Mouse (Mus musculus): ENCODE data around the gene Resp18.

Resp18 gene

DNA sequence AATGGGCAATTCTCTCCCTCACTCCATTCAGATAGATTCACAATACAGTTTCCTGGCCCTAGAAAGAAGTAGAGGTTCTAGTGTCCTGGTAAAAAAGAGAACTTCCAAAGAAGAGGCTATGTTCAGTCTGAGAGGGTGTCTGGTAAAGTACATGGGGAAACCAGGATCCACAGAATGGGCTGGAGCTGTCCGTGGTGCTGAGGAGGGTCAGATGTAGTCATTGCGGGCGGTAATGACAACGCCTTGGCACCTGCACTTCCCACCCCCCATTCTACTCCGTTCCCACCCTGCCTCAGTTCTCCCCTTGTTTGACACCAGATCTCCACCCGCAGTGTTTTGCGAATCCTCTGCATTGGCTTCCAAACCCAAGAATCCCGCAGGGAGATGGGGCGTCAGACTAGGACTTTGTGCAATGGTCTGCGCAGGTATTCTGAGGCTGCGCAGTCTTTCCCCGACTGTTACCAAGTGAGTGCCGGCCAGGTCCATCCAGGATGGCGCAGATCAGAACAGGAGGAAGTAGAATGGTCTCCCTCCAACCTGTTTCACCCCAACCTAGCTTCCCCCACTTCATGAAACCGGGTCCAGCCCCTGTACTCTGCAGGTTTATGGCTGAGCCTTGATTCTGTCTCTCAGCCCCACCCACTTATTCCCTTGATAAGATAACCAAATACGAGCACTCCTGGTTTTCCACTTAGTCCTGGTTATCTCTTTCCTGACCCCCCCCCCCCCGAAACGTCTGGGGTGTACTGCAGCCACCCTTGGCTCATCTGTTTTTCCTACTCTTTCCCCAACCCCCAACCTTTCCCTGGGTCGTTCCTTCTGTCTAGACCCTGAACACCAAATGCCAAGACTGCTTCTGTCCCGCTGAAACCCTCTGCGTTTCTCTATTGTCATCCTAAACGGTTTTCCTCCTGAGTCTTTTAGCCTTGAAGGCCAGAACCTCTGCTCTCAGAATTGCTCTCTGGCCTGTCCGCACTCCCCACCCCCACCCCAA is 723 bp downstream of the Resp18 start:
- DNase-seq (ENCODE audit: low read depth, low spot score) = no peak

DNA sequence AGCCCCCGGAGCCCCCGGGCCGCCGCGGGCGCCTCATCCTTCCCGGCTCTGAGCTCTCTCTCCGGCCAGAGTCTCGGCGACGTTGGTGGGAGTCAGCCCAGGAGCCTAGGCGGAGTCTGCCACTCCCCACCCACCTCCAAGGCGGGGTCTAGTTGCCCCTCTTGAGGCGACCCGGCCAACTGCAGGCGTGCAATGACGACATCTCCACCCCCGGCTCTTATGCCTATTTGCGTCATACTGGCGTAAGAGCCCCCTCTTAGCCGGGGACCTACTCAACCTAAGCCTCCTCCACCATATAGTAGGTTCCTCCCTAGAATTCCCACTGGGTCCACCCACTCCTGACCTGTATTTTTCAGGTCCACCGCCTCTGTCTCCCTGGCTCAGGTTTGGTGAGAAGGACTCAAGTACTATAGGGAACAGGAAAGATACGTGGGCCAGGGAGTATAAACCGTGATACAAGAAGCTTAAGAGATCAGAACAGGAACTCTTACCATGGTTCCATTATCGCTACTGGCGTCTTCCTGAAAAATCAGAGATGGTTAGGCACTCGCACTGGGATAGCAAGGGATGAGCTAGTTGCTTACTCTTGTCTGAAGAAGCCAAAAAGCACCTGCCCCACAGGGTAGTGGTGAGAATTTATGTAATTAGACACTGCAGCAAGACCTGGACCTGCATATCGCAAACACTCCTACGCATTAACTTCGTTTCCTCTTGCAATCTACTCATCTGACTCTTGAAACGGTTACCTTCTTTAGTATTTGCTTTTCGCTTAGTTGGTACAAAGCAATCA is 13.9 kb downstream of the Resp18 start, which contains the start of gene Ptprn:
Ptprn (minus strand) TSS at position 412 of the 790 bp plus-strand sequence.
- DNase-seq (ENCODE audit: low read depth, low spot score) = no peak

DNA sequence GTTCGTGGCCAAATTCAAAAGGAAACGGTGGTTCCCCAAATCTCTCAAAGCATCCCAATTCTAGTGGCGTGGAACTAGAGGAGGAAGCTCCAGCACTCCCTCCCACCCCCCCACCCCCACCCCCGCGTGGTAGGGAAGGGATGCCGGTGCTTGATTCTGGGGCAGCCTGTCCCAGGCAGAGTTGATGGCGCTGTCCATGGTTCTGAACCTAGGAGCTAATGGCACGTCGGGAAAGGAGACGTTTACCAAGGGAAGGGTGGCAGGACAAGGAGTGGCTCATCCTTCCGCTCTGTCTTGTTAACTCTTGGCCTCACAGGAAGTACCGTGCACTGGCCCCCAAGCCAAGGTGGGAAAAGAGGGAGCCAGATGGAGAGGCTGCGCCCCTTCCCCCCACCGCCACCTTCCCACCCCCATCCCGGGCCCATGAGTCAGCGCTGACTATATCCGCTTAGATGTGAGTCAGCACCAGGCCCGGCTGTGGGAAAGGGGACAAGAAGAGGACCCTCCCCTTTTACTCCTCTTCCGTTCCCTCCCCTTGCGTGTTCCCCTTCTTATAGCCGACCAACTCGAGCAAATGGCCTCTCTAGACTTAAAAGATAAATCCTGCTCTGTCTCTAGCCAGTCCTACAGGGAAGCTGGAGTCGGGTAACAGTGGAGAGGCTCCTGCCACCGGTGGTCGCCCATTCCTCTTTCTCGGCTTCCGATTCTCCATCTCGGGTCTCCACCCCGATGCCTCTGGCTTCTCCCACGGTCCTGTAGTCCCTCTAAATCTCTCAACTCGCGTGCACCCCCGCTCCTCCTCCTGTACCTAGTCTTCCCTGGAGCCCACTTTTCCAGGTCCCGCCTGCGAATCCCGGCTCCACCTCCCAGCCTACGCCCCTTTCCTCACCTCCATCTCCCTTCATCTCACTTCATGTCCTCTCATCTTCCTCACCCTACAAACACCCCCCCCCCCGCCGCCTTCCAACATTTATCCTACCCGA is 15.0 kb downstream of the Resp18 start:
- DNase-seq (ENCODE audit: low read depth, low spot score) = no peak

DNA sequence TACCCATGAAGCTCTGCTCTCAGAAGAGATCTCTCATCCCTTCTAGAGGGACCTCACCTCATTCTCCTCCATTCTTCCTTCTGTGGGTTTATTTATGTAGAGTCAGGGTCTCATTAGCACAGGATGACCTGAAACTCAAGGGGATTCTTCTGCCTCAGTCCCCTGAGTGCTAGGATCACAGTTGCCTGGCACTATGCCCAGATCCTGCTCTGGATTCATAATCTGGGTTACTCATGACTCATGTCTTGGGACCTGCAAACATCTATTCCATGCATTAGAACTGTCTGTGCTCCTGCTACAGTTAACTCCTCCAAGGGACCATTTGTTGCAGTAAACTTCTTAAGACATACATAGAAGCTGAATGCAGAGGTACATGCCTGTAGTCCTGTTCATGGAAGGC is 16.9 kb downstream of the Resp18 start:
- no peak for DNase-seq (ENCODE audit: low read depth, low spot score)

DNA sequence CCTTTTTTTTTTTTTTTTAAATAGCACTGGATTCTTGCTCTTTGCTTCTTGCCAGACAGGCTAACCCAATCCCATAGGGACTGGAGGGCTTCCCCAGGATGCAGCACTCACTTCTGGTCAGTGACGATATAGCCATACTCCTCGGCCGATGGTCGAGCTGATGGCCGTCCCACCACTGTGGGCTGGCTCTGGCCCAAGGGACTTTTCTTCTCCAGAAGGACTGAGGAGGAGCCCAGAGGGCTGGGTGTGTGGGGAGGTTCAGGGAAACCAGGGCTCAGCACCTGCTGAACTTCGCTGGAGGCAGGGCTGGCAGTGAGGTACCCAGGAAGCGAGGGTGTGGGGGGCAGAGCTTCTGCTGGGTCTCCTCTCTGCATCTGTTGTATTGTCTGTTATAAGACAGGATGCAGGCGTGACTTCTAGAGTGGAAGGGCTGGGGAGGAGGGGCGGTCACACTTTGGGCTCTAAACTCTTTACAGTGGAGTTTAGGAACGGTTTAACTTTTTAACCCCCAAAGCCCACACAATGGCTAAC is 22.6 kb downstream of the Resp18 start:
- no peak for DNase-seq (ENCODE audit: low read depth, low spot score)

DNA sequence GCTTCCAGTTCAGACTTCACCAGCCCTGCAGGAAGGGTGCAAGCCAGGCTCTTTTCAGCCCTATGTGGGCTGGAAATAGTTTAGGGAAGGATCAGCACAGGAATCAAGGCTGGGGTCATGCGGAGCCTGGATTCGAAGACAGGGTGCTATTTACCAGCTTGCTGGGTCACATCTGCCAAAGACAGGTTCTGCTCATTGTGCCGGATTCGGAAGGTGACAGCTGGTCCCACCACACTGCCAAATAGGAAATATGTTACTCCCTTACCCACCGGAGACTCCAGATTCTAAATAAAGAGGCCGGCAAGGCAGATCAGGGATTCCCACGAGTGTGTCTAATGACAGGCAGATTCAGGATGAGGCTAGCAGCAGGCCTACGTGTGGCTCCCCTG is 23.6 kb downstream of the Resp18 start:
- DNase-seq (ENCODE audit: low read depth, low spot score) = no peak

DNA sequence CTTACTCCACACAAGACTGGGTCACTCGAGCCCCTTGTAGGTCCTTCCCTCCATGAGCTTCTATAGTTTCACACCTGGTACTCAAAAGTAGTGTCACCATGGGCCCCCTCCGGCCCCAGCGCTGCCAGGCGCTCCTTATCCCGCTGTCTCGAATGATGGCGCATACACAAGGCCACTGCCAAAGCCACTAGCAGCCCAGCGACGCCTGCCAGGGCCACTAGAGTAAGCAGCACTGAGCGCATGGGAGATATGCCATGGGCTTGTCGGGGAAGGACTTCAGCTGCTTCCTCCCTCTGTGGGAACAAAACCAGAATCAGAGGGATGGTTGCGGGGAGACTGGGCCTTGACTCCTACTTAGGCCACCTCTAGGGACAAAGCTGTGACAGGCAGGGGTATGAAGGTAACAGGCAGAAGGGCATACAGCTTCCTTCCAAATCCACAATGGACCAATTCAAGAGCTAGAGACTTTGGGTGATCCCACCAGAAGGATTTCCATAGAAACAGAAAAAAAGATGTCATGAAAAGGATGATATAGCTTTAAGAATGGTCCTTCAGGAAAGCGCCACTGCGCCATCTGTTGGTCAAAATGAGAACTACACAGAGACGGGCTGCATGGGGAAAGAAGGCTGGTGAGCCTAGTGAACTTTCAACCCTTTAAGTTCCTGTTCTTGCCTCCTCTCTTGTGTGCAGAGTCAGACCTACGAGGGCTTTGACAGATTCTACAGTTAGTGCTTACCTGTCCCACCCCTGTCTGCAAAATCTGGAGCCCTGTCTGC is 24.2 kb downstream of the Resp18 start:
- no peak for DNase-seq (ENCODE audit: low read depth, low spot score)

DNA sequence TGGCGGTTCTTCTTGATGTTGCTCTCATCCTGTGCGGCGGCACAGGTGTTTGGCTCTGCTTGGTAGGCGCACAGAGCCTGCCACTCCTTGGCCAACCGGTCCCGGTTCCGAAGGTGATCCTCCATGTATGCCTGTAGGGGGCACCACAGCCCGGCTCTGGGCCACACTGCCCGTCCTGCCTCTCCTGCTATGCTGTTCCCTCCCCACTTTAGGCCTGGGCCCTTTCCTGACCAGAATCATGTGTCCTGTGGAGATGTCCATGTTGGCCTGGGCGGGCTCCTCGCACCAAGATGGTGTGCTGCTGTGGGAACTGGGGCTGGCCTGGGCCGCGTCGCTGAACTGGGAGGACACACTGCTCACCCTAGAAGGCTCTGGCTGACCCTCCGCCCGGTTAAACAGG is 25.2 kb downstream of the Resp18 start:
- no peak for DNase-seq (ENCODE audit: low read depth, low spot score)

DNA sequence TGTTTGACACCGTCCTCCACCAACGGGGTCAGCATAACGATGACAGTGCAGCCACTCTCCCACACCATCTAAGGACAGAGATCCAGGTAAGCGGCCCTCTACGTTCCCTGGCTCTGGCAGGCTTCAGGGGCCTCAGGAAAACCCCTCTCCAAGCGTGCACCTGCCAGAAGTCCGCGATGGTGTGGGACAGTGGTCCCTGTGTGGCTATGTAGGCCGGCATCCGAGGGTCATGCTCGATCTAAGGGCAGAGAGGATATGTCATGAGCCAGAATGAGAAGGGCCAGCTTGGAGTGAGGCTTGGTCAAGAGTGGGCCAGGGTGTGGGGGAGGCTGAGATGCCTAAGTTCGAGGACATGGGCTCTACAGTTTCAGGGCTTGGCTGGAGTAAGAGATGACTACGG is 25.9 kb downstream of the Resp18 start:
- DNase-seq (ENCODE audit: low read depth, low spot score) = no peak

DNA sequence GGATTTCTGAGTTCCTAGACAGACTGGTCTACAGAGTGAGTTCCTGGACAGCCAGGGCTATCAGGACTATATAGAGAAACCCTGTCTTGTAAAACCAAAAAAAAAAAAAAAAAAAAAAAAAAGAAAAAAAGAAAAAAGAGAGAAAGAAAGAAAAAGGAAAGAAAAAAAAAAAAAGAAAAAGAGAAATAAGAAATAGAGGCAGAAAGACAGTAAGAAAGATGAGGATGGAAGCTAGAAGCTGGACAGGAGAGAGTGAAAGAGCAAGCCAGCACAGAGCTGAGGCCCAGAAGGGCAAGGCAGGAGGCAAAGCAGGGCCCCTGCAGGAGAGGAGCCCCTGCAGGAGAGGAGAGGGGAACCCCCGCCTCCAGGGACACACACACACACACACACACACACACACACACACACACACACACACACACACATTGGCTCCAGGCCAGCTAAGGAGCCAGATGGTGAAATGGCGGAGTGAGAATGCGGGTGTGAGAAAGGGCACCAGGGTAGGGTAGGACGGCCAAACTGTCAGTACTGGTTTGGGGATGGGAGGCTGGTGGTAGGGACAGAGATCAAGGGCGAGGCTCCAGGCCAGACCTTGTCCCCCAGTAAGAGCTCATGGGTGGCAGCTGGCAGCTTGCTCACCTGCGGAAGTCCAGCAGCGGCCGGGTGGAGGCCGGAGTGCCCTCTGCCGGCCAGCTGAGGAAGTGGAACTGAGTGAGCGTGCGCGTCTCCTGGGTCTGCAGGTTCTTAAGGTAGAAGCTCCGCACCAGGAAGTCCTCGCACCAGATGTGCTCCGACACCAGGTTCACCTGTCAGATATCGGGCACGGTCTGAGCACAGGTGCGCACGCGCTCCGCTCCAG is 26.9 kb downstream of the Resp18 start:
- peak; percentile 61 for DNase-seq (ENCODE audit: low read depth, low spot score)

DNA sequence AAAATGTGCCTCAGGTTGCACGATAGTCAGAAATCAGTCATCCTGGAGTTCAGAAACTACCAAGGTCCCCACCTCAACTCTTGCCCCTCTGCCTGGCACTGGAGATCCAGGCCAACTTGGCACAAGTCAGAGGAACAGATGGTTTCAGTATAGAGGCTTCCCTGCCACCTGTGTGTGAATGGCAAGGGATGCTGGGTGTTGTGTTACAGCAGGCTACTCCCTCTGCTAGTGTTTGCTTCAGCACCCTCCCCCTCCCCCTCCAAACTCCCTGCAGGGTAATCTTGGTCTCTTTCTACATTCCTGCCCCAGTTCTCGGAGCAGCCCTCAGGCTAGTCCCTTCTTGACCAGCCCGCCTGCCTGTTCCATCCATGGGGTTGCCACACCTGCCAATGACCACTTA is 27.7 kb downstream of the Resp18 start:
- DNase-seq (ENCODE audit: low read depth, low spot score) = no peak

DNA sequence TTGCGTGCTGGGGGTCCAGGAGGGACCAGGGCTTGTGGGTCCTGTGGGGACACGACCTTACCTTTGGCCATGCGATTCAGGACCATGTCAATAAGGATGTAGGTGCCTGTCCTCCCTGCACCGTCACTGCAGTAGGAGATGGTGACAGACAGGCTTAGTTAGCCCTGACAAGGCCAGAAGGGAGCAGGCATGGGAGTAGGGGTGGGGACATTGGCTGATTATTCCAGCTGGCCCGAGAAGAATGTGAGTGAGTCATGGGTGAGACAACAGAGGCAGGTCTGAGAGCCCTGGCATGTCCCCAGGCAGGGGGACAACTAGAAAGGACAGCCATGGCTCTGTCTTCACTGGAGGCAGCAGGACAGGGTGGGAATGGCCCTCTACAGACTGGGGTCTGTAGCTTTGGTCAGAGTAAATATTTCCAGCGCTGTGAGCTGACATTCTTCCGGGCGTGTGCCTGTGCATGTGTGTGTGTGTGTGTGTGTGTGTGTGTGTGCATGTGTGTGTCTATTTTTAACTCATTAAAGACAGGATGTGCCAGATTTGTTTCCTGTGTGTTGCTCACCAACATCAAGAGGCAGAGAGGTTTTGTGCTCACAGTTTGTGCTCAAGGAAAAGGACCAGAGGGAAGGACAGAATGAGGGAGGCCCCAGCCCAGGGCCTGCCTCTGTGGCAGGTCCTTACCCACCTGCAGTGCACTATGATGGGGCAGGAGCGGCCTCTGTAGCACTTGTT is 30.0 kb downstream of the Resp18 start:
- DNase-seq (ENCODE audit: low read depth, low spot score) = no peak

DNA sequence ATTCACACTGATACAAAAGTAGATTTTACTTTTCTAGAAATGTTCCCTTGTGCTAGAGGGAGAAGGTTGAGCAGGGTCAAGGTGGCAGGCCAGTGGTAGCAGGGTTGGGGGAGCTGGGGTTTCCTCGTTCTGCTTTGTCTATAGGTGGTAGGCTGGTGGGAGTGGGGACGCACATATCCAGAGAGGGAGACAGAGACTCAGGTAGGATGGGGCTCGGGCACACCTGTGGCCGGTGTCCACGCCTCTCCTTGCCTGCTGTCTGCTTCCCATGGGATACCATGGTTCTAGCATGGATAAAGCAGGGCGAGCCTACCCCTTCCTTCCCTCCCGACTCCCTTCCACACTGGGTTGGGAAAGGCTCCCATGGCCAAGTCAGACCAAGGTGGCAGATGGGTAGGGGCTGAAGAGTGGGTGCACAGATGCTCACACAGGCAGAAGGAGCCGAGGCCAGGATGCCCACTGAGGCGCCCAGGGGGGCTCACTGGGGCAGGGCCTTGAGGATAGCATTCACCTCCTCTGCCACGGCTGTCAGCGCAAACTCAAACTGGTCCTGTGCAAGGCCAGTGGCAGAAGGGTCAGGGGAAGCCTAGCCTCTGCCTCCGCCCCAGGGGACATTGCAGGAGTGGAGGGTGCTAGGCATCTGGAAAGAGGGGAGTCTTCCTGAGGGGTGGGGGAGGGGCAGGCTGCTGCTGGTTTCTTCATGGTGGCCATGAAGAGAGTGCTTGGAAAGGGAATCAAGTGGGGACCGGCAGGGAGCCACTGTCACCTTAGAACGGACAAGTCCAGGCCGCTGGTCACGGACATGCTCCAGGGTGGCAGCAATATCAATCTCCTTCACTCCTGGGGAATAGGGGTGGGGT is 30.9 kb downstream of the Resp18 start:
- no peak for DNase-seq (ENCODE audit: low read depth, low spot score)

DNA sequence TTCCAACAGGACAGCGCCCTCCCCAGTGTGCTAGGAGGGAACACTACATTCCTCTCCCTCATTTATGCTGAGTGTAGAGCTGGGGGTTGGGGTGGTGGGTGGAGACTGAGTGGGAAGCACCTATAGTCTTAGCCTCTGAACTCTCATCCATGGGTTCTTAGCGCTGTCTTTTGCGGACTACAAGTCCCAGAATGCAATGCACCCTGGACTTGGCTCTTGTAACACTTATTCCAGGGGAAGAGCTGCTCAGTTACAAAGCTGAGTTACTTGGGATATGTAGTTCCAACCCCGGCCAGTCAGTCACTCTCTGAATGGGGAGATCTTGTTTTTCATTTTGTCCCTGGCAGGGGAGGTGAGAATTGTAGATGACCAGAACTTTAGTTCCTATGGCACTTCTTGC is 33.4 kb downstream of the Resp18 start:
- DNase-seq (ENCODE audit: low read depth, low spot score) = peak; percentile 65

DNA sequence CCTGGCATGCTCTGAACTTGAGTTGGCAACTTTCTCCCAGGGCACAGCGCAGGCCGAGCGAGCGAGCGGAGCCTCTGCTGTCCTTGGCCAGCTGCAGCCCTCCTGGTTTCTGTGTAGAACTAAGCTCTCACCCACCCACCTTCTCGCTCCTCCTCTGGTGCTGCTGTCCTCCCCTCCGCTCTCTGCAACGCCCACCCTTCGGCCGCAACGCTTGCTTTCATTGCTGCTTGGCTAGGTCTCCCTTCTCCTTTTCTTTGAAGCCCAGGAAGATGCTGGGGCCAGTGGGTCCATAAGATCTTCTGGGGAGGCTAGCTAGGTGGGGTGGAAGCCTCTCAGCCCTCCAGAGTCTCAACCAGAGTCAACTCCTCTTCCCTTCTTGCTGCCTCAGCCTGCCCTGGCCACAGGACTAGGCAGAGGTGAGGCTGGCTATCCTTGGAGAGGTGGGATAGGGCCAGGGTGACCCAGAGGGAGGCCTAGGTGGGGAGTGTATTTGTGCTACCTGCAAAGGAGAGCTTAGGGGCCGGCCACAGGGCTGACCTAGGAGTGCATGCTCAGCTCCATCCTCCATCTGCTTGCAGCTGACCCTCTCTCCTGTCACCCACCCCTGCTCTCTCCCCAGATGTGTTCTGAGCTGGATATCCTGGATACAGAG is 33.9 kb downstream of the Resp18 start:
- no peak for DNase-seq (ENCODE audit: low read depth, low spot score)

DNA sequence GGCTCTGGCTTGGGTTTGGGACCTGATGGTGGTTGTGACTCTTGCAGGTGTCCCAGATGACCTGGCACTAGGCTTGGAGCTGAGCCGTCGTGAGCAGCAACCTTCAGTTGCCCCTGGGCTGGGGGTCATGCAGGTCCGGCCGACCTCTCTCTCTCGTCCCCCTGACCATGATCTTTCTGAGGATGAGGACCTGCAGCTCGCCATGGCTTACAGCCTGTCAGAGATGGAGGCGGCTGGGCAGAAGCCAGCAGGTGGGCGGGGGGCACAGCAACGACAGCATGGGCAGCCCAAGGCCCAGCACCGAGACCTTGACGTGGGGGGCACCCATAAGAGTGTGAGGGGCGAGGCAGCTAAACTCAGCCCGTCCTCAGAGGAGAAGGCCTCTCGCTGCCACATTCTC is 34.8 kb downstream of the Resp18 start:
- no peak for DNase-seq (ENCODE audit: low read depth, low spot score)

DNA sequence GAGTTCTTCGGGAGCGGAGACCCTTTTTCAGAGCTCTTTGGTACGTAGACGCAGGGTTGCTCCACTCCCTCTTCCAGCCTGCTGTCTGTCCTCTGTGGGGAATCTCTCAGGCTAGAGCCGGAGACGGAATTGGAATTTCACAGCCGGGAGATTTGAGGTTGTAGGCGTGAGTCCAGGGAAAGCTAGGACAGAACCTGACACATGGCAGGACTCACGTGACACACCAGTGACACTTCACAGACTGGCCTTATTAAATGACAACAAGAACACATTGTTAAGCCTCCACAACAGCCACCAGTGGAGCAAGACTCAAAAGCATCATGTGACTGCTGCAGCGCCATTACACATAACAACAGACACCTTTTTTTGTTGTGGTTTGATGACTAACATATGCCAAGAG is 38.6 kb downstream of the Resp18 start:
- DNase-seq (ENCODE audit: low read depth, low spot score) = no peak
